Mouse (Mus musculus): Measurements from ENCODE around the gene Foxr1. TPM values are rescaled to one million over a fixed set of nuclear protein-coding genes. Genes with fewer than 3 reads are reported as not detected.

Foxr1 gene
- total RNA-seq (2017) = not detected in 2 replicates

GRCm38 (mm10) chr9:44440961-44441360 is at the start of gene Foxr1:
Gene Foxr1, minus strand, starts transcription at chr9:44441136.
- ATAC-seq (replicated peaks; ENCODE audit: low read depth, poor library complexity, severe bottlenecking) = no peak

- ATAC-seq (replicated peaks; ENCODE audit: low read depth, poor library complexity, severe bottlenecking) = no peak
Measured at GRCm38 (mm10) chr9:44490086-44490967, 49.4 kb upstream of the Foxr1 start.

- no peak for ATAC-seq (replicated peaks; ENCODE audit: low read depth, poor library complexity, severe bottlenecking)
Measured at GRCm38 (mm10) chr9:44489651-44490085, 48.7 kb upstream of the Foxr1 start.

- ATAC-seq (replicated peaks; ENCODE audit: low read depth, poor library complexity, severe bottlenecking) = no peak
Measured at GRCm38 (mm10) chr9:44488855-44489381, 48.0 kb upstream of the Foxr1 start.

DNA sequence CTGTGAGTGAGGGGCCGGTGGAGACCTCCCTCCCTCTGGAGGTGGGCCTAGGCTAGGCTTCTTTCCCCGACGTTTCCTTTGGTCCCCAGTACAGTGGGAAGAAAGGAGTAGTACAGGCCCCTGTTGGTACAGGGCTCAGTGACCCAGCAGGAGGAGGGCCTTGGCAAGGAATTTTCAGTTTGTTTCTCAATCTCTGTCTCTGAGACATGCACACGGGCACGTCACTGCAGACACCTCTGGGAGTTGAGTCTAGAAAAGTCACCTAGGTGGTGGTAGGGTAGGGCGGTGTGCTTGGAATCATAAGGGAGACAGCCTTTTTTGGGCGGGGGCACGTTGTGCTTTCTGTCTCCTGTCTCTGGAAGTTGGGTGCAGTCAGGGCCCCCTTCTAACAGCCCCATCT is 47.5 kb upstream of the Foxr1 start:
- ATAC-seq (replicated peaks; ENCODE audit: low read depth, poor library complexity, severe bottlenecking) = no peak

GRCm38 (mm10) chr9:44487441-44487840 is 46.5 kb upstream of the Foxr1 start:
- ATAC-seq (replicated peaks; ENCODE audit: low read depth, poor library complexity, severe bottlenecking) = no peak

GRCm38 (mm10) chr9:44486741-44487421 is 45.9 kb upstream of the Foxr1 start:
- no peak for ATAC-seq (replicated peaks; ENCODE audit: low read depth, poor library complexity, severe bottlenecking)

- no peak for ATAC-seq (replicated peaks; ENCODE audit: low read depth, poor library complexity, severe bottlenecking)
Measured at GRCm38 (mm10) chr9:44486335-44486734, 45.4 kb upstream of the Foxr1 start.

DNA sequence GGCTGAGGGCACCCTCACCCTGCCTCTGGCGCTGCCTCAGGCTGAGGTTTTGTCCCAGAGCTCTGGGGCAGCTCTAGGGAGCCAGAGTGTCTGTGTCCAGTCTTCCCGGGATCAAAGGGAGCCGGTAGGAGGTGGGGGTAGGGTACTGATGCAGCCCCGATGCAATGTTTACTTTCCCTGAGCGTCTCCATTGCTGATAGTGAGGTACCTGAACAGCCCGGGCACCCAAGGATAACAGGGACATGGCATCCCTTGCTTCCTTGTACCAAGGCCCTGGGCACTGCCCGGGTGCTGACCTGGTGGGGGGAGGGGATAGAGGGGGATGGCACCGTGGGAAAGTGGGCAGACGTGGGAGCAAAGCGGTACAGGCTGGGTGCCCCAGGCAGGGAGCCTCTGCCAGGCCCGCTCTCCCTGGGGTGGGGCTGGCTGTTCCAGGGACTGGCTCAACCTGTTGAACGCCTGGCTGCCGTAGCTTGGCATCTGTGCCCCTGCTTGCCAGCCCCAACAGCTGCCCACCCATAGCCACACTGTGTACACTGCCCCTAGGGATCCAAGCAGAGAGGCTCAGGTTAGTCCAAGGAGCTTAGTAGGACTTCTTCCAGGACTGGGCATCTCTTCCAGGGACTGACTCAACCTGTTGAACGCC is 44.7 kb upstream of the Foxr1 start:
- no peak for ATAC-seq (replicated peaks; ENCODE audit: low read depth, poor library complexity, severe bottlenecking)

GRCm38 (mm10) chr9:44485105-44485515 is 44.2 kb upstream of the Foxr1 start:
- no peak for ATAC-seq (replicated peaks; ENCODE audit: low read depth, poor library complexity, severe bottlenecking)

DNA sequence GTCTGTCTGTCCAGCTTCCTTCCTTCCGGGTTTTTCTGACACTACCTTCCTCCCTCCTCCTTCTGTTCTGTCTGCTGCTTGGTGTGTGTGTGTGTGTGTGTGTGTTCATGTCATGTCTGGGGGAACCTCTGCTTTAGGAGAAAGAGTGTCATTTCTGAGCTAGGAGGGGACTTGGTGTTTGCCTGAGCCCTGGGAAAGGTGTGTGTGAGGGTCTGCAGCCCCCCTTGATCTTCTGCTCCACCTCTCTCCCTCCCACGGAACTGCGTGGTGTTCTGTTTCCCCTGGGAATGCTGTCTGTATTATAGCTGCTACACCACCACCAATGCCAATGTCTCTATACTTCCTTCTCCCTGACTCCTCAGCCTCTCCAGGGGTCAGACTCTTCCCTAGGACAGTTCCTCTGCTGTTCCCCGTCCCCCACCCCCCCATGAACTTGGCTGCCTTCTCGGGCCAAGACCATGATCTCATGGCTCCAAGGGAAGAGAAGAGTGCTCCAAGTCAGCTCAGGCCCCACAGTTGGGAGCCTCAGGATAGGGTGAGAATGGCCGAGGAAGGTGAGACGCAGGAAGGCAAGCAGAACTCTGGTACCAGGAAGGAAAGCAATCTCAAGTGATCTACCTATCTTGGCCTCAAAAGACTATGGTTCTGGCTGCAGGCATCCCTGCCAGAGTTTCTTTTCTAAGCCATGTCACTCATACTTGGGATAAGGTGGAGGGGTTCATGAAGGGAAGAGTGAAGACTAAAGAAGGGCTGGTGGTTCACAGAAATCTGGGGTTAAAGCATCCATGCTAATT is 43.6 kb upstream of the Foxr1 start:
- ATAC-seq (replicated peaks; ENCODE audit: low read depth, poor library complexity, severe bottlenecking) = no peak

GRCm38 (mm10) chr9:44483510-44484044 is 42.6 kb upstream of the Foxr1 start:
- 0 out of 2 replicates have a peak, but pooled peaks have one; percentile 12 for ATAC-seq (replicated peaks; ENCODE audit: low read depth, poor library complexity, severe bottlenecking)

DNA sequence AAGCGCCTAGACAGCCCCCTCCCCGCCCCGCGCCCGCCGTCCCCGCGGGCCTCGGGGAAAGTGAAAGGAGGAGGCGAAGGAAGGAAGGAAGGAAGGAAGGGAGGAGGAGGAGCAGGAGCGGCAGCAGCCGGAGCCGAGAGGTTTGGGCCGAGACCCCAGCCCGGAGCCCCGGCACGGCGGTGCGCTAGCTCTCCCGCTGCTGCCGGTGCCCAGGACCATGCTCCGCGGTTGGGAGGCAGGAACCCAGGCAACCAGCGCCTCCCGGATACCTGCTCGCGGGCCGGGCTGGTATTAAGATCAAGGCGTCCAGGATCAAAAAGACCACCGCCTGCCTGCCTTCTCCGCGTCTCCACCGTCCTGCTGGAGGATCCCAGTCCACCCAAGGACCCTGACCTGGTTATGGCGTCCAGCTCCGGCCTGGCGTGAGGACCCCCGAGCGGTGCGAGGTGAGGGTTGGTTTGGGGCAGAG is 42.1 kb upstream of the Foxr1 start:
- no peak for ATAC-seq (replicated peaks; ENCODE audit: low read depth, poor library complexity, severe bottlenecking)

GRCm38 (mm10) chr9:44482552-44482951 is 41.6 kb upstream of the Foxr1 start, which contains the start of gene Bcl9l:
Gene Bcl9l, plus strand, starts transcription at chr9:44482825.
- ATAC-seq (replicated peaks; ENCODE audit: low read depth, poor library complexity, severe bottlenecking) = peak; percentile 67

DNA sequence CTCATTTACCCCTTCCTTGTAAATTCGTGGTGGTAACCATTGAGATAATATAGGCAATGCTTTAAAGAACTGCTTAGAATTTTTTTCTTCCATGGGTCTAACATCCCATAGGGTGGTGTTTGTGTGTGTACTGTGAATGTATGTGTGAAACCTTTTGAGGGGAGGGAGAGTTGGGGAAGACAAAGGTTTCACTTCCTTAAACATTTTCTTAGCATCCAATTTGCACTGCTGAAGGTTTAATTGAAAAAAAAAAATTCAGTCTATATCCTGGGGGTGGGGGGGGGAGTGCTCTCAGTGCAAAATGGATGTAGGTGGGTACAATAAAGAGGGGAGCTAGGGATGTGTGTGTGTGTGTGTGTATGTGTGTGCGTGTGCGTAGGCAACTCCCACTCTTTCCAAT is 41.2 kb upstream of the Foxr1 start:
- ATAC-seq (replicated peaks; ENCODE audit: low read depth, poor library complexity, severe bottlenecking) = 0 out of 2 replicates have a peak, but pooled peaks have one; percentile 0

- peak; percentile 46 for ATAC-seq (replicated peaks; ENCODE audit: low read depth, poor library complexity, severe bottlenecking)
Measured at GRCm38 (mm10) chr9:44479628-44480428, 38.9 kb upstream of the Foxr1 start.

- no peak for ATAC-seq (replicated peaks; ENCODE audit: low read depth, poor library complexity, severe bottlenecking)
Measured at GRCm38 (mm10) chr9:44478959-44479605, 38.1 kb upstream of the Foxr1 start.

Measured in common myeloid progenitor, adult 5-6 weeks (primary cell).